Mouse (Mus musculus) lung, adult 2 months (tissue): ENCODE measurements around the gene Nsun6. TPM values are rescaled to one million over a fixed set of nuclear protein-coding genes. Genes with fewer than 3 reads are reported as not detected.

ENCODE experiments used
- DNase-seq: peaks from one replicate; pipeline ENCODE4 v3.0.0; 2022
- H3K4me1 ChIP-seq: fragments of 200-500 bp; 2 replicates; pipeline ENCODE4 v1.6.1; 2011; ENCODE audit warnings: low read length; ENCODE audit not compliant: control insufficient read depth, insufficient read depth
- H3K4me3 ChIP-seq: fragments of 200-500 bp; replicated peaks from 2 replicates; pipeline ENCODE3; 2011; ENCODE audit warnings: low read depth, mild to moderate bottlenecking, control low read depth, low read length; ENCODE audit errors: extremely low read depth
- CTCF ChIP-seq: fragments of 200-500 bp; IDR thresholded peaks from 2 replicates; pipeline ENCODE4 v1.5.1; 2011; ENCODE audit warnings: mild to moderate bottlenecking, low read length, control low read depth; ENCODE audit not compliant: insufficient read depth
- POLR2A ChIP-seq: fragments of 200-500 bp; IDR thresholded peaks from 2 replicates; pipeline ENCODE4 v1.6.1; 2011; ENCODE audit warnings: low read depth, mild to moderate bottlenecking, control low read depth, low read length, borderline replicate concordance; ENCODE audit errors: extremely low read depth
- WGBS: fragments of 180-500 bp; shearing (Covaris S2); methylation state at CpG from one replicate; pipeline ENCODE4 v1.1.7; 2018; 5-methylcytosine and 5-hydroxymethylcytosine counted together
- polyA plus RNA-seq: library from polyadenylated mRNA; depleted of rRNA; stranded (reverse); fragments of >200 nt; gene quantifications from 2 replicates; pipeline ENCODE4 v1.2.3, GENCODE M21; 2012

The Nsun6 gene
- polyA plus RNA-seq, 1 experiment, result 5.2 TPM

DNA sequence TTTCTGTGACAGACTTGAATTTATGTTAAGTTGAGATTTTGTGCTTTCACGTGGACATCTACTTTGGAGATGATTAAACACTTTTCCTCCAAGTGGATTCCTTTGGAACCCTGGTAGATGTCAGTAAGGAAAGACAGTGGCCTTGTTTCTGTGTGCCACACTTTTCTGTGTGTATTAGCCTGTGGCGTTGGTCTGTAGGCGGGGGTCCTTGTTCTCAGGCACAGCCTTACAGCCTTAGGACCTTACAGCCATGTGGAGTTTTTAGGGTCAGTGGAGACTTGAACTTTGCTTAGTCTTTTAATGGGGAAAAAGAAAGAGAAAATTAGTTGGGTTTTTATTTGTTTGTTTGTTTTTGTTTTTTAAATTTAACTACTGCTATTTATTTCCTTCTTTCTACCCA lies 6.0 kb upstream of the Nsun6 start:
- TF ChIP-seq CTCF (no peak), POLR2A (no peak)
- no peak for DNase-seq
- peaks cover 18% of the 10 kb centered on the region for H3K4me1 ChIP-seq
- H3K4me3 ChIP-seq, result no peak overlapping the region
- 79% methylated on average over 3 of the region's 3 CpGs for WGBS

DNA sequence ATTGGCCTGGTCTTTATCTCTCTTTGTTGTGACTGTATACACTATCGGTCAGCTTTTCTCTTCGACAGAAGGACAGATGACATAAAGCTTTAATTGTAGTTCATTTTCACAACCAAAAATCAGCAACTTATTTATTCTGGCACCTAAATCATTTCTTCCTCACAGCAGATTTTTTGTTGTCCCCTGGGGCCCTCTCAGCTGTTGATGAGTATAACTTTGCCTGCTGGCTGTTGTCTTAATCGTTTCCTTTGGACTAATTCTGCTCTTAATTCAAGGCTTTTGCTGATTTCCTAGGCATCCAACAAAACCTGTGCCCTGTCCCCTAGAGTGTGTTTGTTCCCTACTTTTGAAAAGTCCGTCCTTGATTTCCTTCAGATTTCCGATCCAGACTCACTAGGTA lies 3.4 kb upstream of the Nsun6 start:
- 60% methylated on average over 5 of the region's 5 CpGs for WGBS
- no peak for DNase-seq
- no peak overlapping the region for H3K4me3 ChIP-seq
- TF ChIP-seq CTCF (no peak), POLR2A (no peak)
- peaks cover 6% of the 10 kb centered on the region for H3K4me1 ChIP-seq

DNA sequence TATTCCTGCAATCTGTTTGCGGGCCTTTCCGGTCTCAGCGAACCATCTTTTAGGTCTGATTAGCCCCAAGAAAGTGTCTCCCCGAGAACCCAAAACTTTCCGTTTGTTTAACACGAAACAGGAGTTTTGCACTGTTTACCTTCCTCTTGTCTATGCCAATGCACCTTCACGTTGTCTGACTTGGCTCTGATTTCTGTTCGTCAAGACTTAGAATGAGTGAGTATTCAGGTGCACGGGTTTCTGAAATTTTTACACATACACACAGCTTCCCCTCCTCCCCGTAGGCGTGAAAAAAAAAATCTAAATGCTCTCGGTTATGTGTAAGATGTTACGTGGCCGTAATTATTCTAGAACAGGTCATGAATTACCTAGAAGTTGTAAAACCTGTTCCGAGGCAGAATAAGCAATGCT lies 877 bp upstream of the Nsun6 start:
- H3K4me3 ChIP-seq, result peak overlapping the region; percentile 89
- no peak for DNase-seq
- TF ChIP-seq CTCF (no peak), POLR2A (no peak)
- H3K4me1 ChIP-seq, result peaks cover 4% of the 10 kb centered on the region
- WGBS, result under 1% methylated on average over 15 of the region's 15 CpGs

DNA sequence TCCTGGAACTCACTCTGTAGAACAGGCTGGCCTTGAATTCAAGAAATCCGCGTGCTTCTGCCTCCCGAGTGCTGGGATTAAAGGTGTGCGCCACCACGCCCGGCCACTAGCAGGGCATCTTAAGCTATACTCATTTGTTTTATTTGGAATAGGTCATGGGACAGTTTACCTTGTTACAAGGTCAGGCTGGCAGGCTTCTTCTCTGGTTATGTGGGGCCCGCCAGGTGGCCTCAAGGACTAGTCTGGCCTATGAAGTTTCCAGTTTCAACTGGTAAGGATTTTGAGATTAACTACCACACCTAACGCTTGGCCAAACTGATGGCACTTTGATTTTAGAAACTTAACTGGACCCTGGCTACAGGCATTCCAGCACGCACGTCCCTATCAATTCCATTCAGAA lies 373 bp downstream of the Nsun6 start:
- WGBS, result 16% methylated on average over 10 of the region's 10 CpGs
- no peak for DNase-seq
- TF ChIP-seq POLR2A (no peak), CTCF (no peak)
- H3K4me3 ChIP-seq, result peak overlapping the region; percentile 93
- H3K4me1 ChIP-seq, result peaks cover 4% of the 10 kb centered on the region

DNA sequence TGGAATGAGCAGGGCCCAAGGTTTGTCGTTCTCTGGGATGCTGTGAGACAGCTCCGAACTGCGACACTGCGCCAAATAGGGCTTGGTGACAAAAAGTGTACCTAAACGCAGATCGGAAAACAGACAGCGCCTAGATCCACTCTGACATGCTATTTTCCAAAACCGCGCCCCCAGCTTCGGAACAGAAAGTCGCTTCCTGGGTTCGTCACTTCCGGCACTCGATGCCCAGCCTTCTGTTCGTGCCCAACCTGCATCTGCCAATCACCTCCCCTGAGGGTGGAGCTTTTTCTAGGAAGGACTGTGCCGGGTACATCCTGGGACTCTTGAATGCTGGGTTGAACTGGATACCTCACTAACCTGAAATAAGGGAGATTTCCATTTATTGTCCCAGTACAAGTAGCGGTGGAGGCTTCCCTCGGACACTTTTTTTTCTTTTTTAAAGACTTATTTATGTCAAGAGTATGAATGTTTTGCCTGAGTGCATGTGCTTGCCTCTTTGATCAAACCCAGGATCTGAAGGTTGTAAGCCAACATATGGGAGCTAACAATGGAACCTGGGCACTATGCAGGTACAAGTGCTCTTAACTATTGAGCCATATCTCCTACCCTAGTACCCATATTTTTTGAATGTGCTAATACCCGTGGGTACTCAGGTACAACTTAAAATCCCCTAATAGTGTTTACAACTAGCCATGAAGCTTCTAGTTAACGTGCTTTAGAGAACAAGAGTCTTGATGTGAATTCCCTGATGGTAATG lies 5.6 kb downstream of the Nsun6 start, which contains the start of gene Arl5b:
Gene Arl5b, plus strand, starts transcription at position 279 of the 757 bp plus-strand sequence.
- 5% methylated on average over 20 of the region's 20 CpGs for WGBS
- Histone ChIP-seq H3K4me3 (peak within 1 kb of the TSS; percentile 72), H3K4me1 (peaks cover 7% of the 10 kb centered on the region; the same call in 1 of the 2 replicates)
- peak; percentile 74 for TF ChIP-seq POLR2A
- TF ChIP-seq CTCF, result no peak
- peak; percentile 92 for DNase-seq

DNA sequence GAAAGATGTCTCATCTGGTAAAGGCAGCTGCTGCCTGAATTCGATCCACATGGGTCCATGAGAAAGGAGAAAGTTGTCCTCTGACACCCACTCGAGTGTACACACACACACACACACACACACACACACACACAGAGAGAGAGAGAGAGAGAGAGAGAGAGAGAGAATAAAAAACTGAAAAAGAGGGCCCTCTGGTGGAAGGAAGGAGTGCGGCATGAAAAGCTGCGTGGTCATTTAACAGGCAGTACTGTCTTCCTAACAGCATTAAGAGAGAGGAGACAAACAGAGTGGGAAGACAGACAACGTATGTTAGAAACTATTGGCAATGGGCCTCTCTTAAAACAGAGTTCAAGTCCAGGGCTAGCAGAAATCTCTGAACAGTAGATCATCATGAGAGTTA lies 14.5 kb downstream of the Nsun6 start:
- Histone ChIP-seq H3K4me3 (no peak overlapping the region), H3K4me1 (0 out of 2 replicates have a peak, but pooled peaks cover 4% of the 10 kb centered on the region)
- 51% methylated on average over 5 of the region's 5 CpGs for WGBS
- TF ChIP-seq POLR2A (no peak), CTCF (peak; percentile 8; the same call in 1 of the 2 replicates)
- DNase-seq, result no peak

DNA sequence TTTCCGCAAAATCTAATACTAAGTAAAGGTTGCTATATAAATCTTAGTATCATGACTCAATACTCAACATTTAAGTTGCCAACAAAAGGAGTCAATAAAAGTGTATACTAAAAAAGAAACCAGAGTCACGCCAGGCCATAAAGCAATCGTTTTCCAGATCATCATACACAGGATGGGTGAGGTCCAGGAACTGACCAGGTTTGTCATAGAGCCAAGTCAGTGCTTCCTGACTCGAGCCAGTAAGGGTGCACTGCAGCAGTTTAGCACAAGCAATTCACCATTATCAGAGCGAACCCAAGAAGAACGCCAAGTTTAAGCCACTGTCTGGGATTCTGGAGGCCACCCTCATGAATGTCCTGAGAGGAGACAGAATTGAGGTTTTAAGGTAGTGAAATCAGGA lies 16.2 kb downstream of the Nsun6 start:
- 0 out of 2 replicates have a peak, but pooled peaks cover 4% of the 10 kb centered on the region for H3K4me1 ChIP-seq
- TF ChIP-seq CTCF, result no peak
- peak; percentile 22; the same call in 1 of the 2 replicates for TF ChIP-seq POLR2A
- no peak for DNase-seq
- WGBS, result 60% methylated on average over 6 of the region's 6 CpGs
- no peak overlapping the region for H3K4me3 ChIP-seq

DNA sequence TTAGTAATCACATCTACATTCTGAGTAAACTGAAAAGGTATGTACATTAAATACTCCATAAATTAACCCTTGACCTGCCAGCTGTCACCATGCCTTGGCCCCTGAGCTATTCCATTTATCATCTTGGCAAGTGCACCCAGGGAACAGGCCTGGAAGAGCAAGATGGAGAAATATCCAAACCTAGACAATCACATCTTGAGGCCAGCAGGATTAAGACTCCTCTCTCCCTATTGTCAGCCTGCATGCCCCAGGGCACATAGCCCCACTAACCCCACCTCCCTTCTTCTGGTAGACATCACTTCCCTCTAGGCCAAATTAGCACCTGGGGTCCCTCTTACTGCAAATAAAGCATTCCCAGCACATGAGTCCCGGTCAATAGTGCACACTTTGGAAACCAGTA lies 27.1 kb downstream of the Nsun6 start:
- no peak for TF ChIP-seq CTCF
- Histone ChIP-seq H3K4me1 (peaks cover 2% of the 10 kb centered on the region; the same call in 1 of the 2 replicates), H3K4me3 (no peak overlapping the region)
- no peak for DNase-seq
- WGBS, result 100% methylated on average over 1 of the region's 1 CpGs

DNA sequence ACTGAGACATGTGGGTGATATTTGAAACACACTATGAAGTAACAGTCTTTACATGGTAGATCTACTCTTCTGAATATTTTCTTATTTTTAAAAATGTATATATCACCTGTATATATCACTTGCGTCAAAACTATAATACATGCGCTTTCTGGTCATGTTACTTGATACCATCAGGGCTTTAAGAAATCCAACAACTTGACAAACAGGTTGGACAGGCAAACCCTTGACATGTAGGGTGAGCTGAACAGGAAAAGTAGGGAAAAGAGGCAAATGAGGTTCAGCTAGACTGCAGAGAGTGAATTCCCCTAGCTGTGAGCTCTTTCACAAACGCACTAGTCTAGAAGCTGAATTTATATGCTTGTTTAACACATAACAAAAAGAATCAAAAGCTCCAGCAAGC lies 28.1 kb downstream of the Nsun6 start:
- no peak for TF ChIP-seq POLR2A
- TF ChIP-seq CTCF, result no peak
- WGBS, result 75% methylated on average over 3 of the region's 3 CpGs
- Histone ChIP-seq H3K4me3 (no peak overlapping the region), H3K4me1 (peaks cover 2% of the 10 kb centered on the region; the same call in 1 of the 2 replicates)
- DNase-seq, result no peak

DNA sequence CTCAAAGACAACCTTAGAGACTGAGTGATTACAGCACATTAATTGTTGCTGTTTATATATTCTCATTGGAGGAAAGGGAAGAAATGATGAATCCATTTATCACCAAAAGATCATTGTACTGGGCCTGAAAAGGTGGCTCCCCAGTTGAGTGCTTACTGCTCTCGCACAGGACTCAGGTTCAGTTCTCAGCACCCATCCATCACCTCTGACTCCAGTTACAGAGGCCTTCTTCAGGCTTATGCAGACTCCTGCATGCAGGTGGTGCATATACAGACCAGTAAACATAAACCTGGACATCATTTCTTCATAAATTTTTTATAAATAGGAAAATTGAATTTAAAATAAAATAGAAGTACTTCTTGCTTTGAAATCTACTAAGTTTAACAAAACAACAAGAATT lies 46.8 kb downstream of the Nsun6 start:
- H3K4me3 ChIP-seq, result no peak overlapping the region
- DNase-seq, result no peak
- H3K4me1 ChIP-seq, result no peaks in the 10 kb centered on the region
- WGBS, result 97% methylated on average over 1 of the region's 1 CpGs
- TF ChIP-seq POLR2A (no peak), CTCF (no peak)
